Mouse (Mus musculus): ENCODE results near the gene Kctd2. TPM values are rescaled to one million over a fixed set of nuclear protein-coding genes. Genes with fewer than 3 reads are reported as not detected.

Gene Kctd2
- polyA plus RNA-seq, 1 experiment from 2014 or later = 23.5 TPM

DNA sequence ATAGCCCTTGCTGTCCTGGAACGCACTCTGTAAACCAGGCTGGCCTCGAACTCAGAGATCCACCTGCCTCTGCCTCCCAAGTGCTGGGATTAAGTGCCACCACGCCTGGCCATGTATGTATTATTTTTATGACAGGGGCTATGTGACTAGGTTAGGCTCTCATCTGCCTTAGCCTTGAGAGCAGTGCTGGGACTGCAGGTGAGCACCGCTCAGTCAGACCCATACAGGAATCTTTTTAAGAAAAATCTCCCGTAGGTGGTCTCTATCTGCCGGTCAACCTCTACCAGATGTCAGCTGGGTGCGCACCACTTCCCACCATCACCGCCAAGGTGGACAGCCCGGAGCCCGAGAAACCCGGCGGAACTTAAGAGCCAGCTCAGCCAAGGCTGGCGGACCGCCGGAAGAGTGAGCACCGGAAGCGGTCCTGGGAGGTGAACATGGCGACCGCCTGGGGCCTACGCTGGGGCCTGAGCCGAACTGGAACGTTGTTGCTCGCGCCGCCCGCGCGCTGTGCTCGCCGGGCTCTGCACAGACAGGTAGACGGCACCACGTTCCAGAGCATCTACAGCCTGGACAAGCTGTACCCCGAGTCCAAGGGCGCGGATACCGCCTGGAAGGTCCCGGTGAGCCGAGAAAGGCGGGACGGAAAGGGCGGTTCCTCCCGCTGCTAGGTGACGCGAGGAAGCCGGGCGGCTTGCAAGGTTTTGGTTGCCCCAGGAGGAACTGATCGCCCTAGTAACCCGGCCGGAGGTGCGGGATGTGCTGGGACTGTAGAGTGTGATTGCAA, 16.4 kb upstream of the Kctd2 start, which contains the start of gene Mrpl58:
Mrpl58 (plus strand) TSS at position 415 of the 787 bp plus-strand sequence.
- no peaks in the 10 kb centered on the region for H3K9me3 ChIP-seq (ENCODE audit: control insufficient read depth, low read length)
- 3% methylated on average over 50 of the region's 50 CpGs for WGBS

GRCm38 (mm10) chr11:115405723-115406122, 14.2 kb upstream of the Kctd2 start:
- no peak overlapping the region for H3K4me3 ChIP-seq (ENCODE audit: control insufficient read depth in 1 of 2, insufficient read depth in 1 of 2, low read depth in 1 of 2, low read length in 2 of 2)
- no peak overlapping the region for H3K9ac ChIP-seq (ENCODE audit: low read length)
- peaks cover 0 to 12% of the 10 kb centered on the region in 2 experiments; a peak in 2 of 4 replicates for H3K4me1 ChIP-seq (ENCODE audit: control insufficient read depth in 2 of 2, insufficient read depth in 2 of 2, low read length in 2 of 2)
- H3K27ac ChIP-seq (replicated peaks in 1 of 2; ENCODE audit: control insufficient read depth in 1 of 2, insufficient read depth in 1 of 2, low read depth in 2 of 2, low read length in 2 of 2) = no peak overlapping the region
- H3K27me3 ChIP-seq (ENCODE audit: control insufficient read depth, insufficient read depth, low read length) = no peaks in the 10 kb centered on the region
- 93% methylated on average over 6 of the region's 6 CpGs for WGBS
- H3K9me3 ChIP-seq (ENCODE audit: control insufficient read depth, low read length) = no peaks in the 10 kb centered on the region
- H3K4me2 ChIP-seq (ENCODE audit: low read length) = no peak overlapping the region
- ATAC-seq (ENCODE audit: insufficient number of reproducible peaks, insufficient read depth, low FRiP score, low read depth) = no peak
- peaks cover 48% of the 10 kb centered on the region for H3K36me3 ChIP-seq (ENCODE audit: control insufficient read depth, insufficient read depth, low read length)

More for the DNA sequence above, 16.4 kb upstream of the Kctd2 start, which contains the start of gene Mrpl58:
- Histone ChIP-seq H3K4me2 (ENCODE audit: low read length) (peak within 1 kb of the TSS; percentile 71), H3K4me3 (ENCODE audit: control insufficient read depth in 1 of 2, insufficient read depth in 1 of 2, low read depth in 1 of 2, low read length in 2 of 2) (peak within 1 kb of the TSS; percentile 67 to 85), H3K36me3 (ENCODE audit: control insufficient read depth, insufficient read depth, low read length) (peaks cover 28% of the 10 kb centered on the region), H3K27me3 (ENCODE audit: control insufficient read depth, insufficient read depth, low read length) (no peaks in the 10 kb centered on the region), H3K9ac (ENCODE audit: low read length) (peak within 1 kb of the TSS; percentile 88), H3K4me1 (ENCODE audit: control insufficient read depth in 2 of 2, insufficient read depth in 2 of 2, low read length in 2 of 2) (peaks cover 0 to 14% of the 10 kb centered on the region in 2 experiments; a peak in 2 of 4 replicates), H3K27ac (replicated peaks in 1 of 2; ENCODE audit: control insufficient read depth in 1 of 2, insufficient read depth in 1 of 2, low read depth in 2 of 2, low read length in 2 of 2) (peak within 1 kb of the TSS; percentile 61 to 87)
- ATAC-seq (ENCODE audit: insufficient number of reproducible peaks, insufficient read depth, low FRiP score, low read depth) = peak; percentile 76

- ATAC-seq (ENCODE audit: insufficient number of reproducible peaks, insufficient read depth, low FRiP score, low read depth) = no peak
- peaks cover 2 to 18% of the 10 kb centered on the region in 2 experiments; a peak in 2 of 4 replicates for H3K4me1 ChIP-seq (ENCODE audit: control insufficient read depth in 2 of 2, insufficient read depth in 2 of 2, low read length in 2 of 2)
- WGBS = 86% methylated on average over 17 of the region's 17 CpGs
- H3K36me3 ChIP-seq (ENCODE audit: control insufficient read depth, insufficient read depth, low read length) = peaks cover 56% of the 10 kb centered on the region
- no peaks in the 10 kb centered on the region for H3K9me3 ChIP-seq (ENCODE audit: control insufficient read depth, low read length)
- H3K9ac ChIP-seq (ENCODE audit: low read length) = no peak overlapping the region
- H3K4me2 ChIP-seq (ENCODE audit: low read length) = no peak overlapping the region
- no peak overlapping the region for H3K4me3 ChIP-seq (ENCODE audit: control insufficient read depth in 1 of 2, insufficient read depth in 1 of 2, low read depth in 1 of 2, low read length in 2 of 2)
- H3K27me3 ChIP-seq (ENCODE audit: control insufficient read depth, insufficient read depth, low read length) = no peaks in the 10 kb centered on the region
- no peak overlapping the region for H3K27ac ChIP-seq (replicated peaks in 1 of 2; ENCODE audit: control insufficient read depth in 1 of 2, insufficient read depth in 1 of 2, low read depth in 2 of 2, low read length in 2 of 2)
These were observed 13.0 kb upstream of the Kctd2 start for GRCm38 (mm10) chr11:115406858-115407401.

GRCm38 (mm10) chr11:115408266-115408920, 11.5 kb upstream of the Kctd2 start:
- Histone ChIP-seq H3K4me2 (ENCODE audit: low read length) (no peak overlapping the region), H3K9me3 (ENCODE audit: control insufficient read depth, low read length) (no peaks in the 10 kb centered on the region), H3K4me1 (ENCODE audit: control insufficient read depth in 2 of 2, insufficient read depth in 2 of 2, low read length in 2 of 2) (peaks cover 5 to 21% of the 10 kb centered on the region in 2 experiments), H3K27me3 (ENCODE audit: control insufficient read depth, insufficient read depth, low read length) (no peaks in the 10 kb centered on the region), H3K27ac (replicated peaks in 1 of 2; ENCODE audit: control insufficient read depth in 1 of 2, insufficient read depth in 1 of 2, low read depth in 2 of 2, low read length in 2 of 2) (peak overlapping the region; percentile 3 to 28; a peak in 2 of 4 replicates), H3K36me3 (ENCODE audit: control insufficient read depth, insufficient read depth, low read length) (peaks cover 56% of the 10 kb centered on the region), H3K4me3 (ENCODE audit: control insufficient read depth in 1 of 2, insufficient read depth in 1 of 2, low read depth in 1 of 2, low read length in 2 of 2) (no peak overlapping the region), H3K9ac (ENCODE audit: low read length) (no peak overlapping the region)
- no peak for ATAC-seq (ENCODE audit: insufficient number of reproducible peaks, insufficient read depth, low FRiP score, low read depth)
- WGBS = 82% methylated on average over 6 of the region's 6 CpGs

- Histone ChIP-seq H3K9me3 (ENCODE audit: control insufficient read depth, low read length) (no peaks in the 10 kb centered on the region), H3K27ac (replicated peaks in 1 of 2; ENCODE audit: control insufficient read depth in 1 of 2, insufficient read depth in 1 of 2, low read depth in 2 of 2, low read length in 2 of 2) (no peak overlapping the region), H3K4me2 (ENCODE audit: low read length) (no peak overlapping the region), H3K36me3 (ENCODE audit: control insufficient read depth, insufficient read depth, low read length) (peaks cover 57% of the 10 kb centered on the region), H3K27me3 (ENCODE audit: control insufficient read depth, insufficient read depth, low read length) (no peaks in the 10 kb centered on the region), H3K4me3 (ENCODE audit: control insufficient read depth in 1 of 2, insufficient read depth in 1 of 2, low read depth in 1 of 2, low read length in 2 of 2) (no peak overlapping the region), H3K9ac (ENCODE audit: low read length) (no peak overlapping the region), H3K4me1 (ENCODE audit: control insufficient read depth in 2 of 2, insufficient read depth in 2 of 2, low read length in 2 of 2) (peaks cover 7 to 21% of the 10 kb centered on the region in 2 experiments)
- no peak for ATAC-seq (ENCODE audit: insufficient number of reproducible peaks, insufficient read depth, low FRiP score, low read depth)
- 87% methylated on average over 7 of the region's 7 CpGs for WGBS
These were observed 10.4 kb upstream of the Kctd2 start for GRCm38 (mm10) chr11:115409556-115409955.

- no peaks in the 10 kb centered on the region for H3K9me3 ChIP-seq (ENCODE audit: control insufficient read depth, low read length)
- H3K36me3 ChIP-seq (ENCODE audit: control insufficient read depth, insufficient read depth, low read length) = peaks cover 58% of the 10 kb centered on the region
- H3K27ac ChIP-seq (replicated peaks in 1 of 2; ENCODE audit: control insufficient read depth in 1 of 2, insufficient read depth in 1 of 2, low read depth in 2 of 2, low read length in 2 of 2) = peak overlapping the region; percentile 75 to 90
- peak overlapping the region; percentile 71 to 87 for H3K4me3 ChIP-seq (ENCODE audit: control insufficient read depth in 1 of 2, insufficient read depth in 1 of 2, low read depth in 1 of 2, low read length in 2 of 2)
- 1% methylated on average over 45 of the region's 45 CpGs for WGBS
- ATAC-seq (ENCODE audit: insufficient number of reproducible peaks, insufficient read depth, low FRiP score, low read depth) = peak; percentile 69
- peaks cover 8 to 47% of the 10 kb centered on the region in 2 experiments for H3K4me1 ChIP-seq (ENCODE audit: control insufficient read depth in 2 of 2, insufficient read depth in 2 of 2, low read length in 2 of 2)
- no peaks in the 10 kb centered on the region for H3K27me3 ChIP-seq (ENCODE audit: control insufficient read depth, insufficient read depth, low read length)
- H3K9ac ChIP-seq (ENCODE audit: low read length) = peak overlapping the region; percentile 95
- peak overlapping the region; percentile 97 for H3K4me2 ChIP-seq (ENCODE audit: low read length)
These were observed 635 bp downstream of the Kctd2 start for GRCm38 (mm10) chr11:115420336-115421190.

DNA sequence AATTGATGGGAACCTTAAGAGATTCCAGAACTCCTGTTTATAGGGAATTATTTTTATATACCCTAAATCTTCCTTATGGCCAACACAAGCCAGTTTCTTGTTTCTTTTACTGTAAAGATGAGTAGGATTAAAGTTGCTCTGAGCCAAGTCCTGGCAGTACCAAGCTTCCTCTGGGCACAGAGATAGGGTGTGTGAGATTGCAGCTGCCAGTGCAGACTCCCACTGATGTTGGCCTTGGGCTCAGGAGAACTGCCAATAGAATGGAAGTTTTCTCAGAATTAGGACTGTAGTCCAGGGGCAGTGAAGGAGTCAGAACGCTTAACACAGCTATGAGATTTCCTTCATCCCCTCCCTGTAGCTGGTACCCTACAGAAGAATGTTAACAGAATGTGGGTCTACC, 1.4 kb downstream of the Kctd2 start:
- peak overlapping the region; percentile 97 for H3K4me2 ChIP-seq (ENCODE audit: low read length)
- peak overlapping the region in 1 of 2 experiments; percentile 90; a peak in 1 of 4 replicates for H3K27ac ChIP-seq (replicated peaks in 1 of 2; ENCODE audit: control insufficient read depth in 1 of 2, insufficient read depth in 1 of 2, low read depth in 2 of 2, low read length in 2 of 2)
- 60% methylated on average over 1 of the region's 1 CpGs for WGBS
- no peaks in the 10 kb centered on the region for H3K9me3 ChIP-seq (ENCODE audit: control insufficient read depth, low read length)
- H3K4me1 ChIP-seq (ENCODE audit: control insufficient read depth in 2 of 2, insufficient read depth in 2 of 2, low read length in 2 of 2) = peaks cover 4 to 42% of the 10 kb centered on the region in 2 experiments
- H3K36me3 ChIP-seq (ENCODE audit: control insufficient read depth, insufficient read depth, low read length) = peaks cover 59% of the 10 kb centered on the region
- ATAC-seq (ENCODE audit: insufficient number of reproducible peaks, insufficient read depth, low FRiP score, low read depth) = no peak
- peak overlapping the region in 1 of 2 experiments; percentile 87; a peak in 2 of 4 replicates for H3K4me3 ChIP-seq (ENCODE audit: control insufficient read depth in 1 of 2, insufficient read depth in 1 of 2, low read depth in 1 of 2, low read length in 2 of 2)
- H3K27me3 ChIP-seq (ENCODE audit: control insufficient read depth, insufficient read depth, low read length) = no peaks in the 10 kb centered on the region
- peak overlapping the region; percentile 95 for H3K9ac ChIP-seq (ENCODE audit: low read length)

All from heart, embryonic 14.5 days (tissue).